Mouse (Mus musculus) E14TG2a.4 (cell line): ENCODE measurements around the gene Opn3.

Source experiments
- H3K27me3 ChIP-seq: 2 replicates; pipeline ENCODE4 v1.6.1; 2014; ENCODE audit warnings: low read length, control low read depth; ENCODE audit not compliant: insufficient read depth
- H3K36me3 ChIP-seq: 2 replicates; pipeline ENCODE4 v1.6.1; 2014; ENCODE audit warnings: low read length, control low read depth; ENCODE audit not compliant: insufficient read depth
- H3K4me1 ChIP-seq: replicated peaks from 2 replicates; pipeline ENCODE4 v1.6.1; 2014; ENCODE audit warnings: low read depth, low read length, control low read depth
- H3K4me3 ChIP-seq: replicated peaks from 2 replicates; pipeline ENCODE4 v1.5.1; 2014; ENCODE audit warnings: mild to moderate bottlenecking, low read length
- H3K9me3 ChIP-seq: 2 replicates; pipeline ENCODE4 v1.6.1; 2014; ENCODE audit warnings: low read length, control low read depth
- CTCF ChIP-seq: conservative IDR thresholded peaks from 2 replicates; pipeline ENCODE4 v1.5.1; 2014; ENCODE audit warnings: low read length
- NANOG ChIP-seq: IDR thresholded peaks from 2 replicates; pipeline ENCODE4 v1.6.1; 2014; ENCODE audit warnings: borderline replicate concordance, low read length, mixed read lengths
- POU5F1 ChIP-seq: IDR thresholded peaks from 2 replicates; pipeline ENCODE4 v1.6.1; 2014; ENCODE audit warnings: low read length, borderline replicate concordance

Gene Opn3

DNA sequence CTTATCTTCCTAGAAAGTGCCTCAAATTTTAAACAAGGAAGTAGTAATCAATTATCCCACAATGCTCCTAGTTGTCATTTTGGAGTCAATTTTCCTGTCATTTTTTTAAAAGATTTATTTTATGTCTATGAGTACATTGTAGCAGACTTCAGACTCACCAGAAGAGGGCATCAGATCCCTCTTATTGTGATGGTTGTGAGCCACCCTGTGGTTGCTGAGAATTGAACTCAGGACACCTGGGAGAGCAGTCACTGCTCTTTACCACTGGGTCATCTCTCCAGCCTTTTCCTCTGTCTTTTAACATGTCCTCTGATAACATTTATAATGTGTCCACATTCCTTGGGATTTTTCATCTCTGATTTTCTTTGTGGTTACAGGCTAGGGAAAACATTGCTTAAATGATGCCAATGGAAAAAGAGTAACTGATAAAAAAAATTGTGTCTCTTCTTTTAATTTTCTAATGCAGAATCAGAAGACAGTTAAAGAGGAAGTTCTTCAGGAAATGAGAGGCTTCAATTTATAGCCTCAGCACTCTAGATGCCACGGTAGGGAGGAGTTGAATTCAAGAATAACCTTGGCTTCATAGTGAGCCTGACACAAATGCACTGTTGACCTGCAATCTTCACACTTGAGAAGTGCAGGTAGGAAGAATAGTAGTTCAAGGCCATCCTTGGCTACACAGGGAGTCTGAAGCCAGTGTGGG is 66.4 kb downstream of the Opn3 start:
- TF ChIP-seq POU5F1, result no peak
- TF ChIP-seq CTCF, result no peak
- TF ChIP-seq NANOG, result no peak
- Histone ChIP-seq H3K4me1 (peaks cover 23% of the 10 kb centered on the region; the same call in 1 of the 2 replicates), H3K27me3 (no peaks in the 10 kb centered on the region), H3K9me3 (no peaks in the 10 kb centered on the region), H3K4me3 (peak overlapping the region; percentile 95), H3K36me3 (peaks cover 15% of the 10 kb centered on the region)

DNA sequence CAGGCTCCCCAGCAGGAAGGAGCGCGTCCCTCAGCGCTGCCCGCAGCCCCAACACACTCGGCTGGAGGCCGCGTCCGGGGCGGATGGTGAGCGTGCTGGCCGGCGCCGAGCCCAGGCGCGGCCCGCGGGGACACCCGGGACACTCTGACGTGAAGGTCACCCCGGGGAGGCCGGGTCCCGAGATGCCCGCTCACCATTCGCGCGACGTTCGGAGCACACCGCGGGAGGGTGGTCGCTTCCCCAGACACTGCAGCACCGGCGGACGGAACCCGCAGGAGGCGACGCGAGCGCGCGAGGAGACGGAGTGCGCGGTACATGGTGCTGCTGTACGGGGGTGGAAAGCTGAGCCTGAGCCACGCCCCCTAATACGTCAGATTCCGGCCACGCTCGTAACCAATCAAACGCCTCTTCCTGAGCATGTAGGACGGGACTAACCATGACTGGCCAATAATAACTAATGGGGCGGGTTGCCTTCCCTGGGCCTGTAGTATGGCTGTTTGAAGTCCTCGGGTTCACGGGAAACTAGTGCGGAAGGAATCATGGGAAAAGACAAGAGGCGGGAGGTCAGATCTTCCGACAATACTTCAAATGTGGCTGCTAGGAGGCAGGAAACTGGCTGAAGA is 67.2 kb downstream of the Opn3 start, which contains the start of gene Fh1:
Fh1 (minus strand) TSS at position 379 of the 623 bp plus-strand sequence.
- TF ChIP-seq NANOG (0 out of 2 replicates have a peak, but pooled peaks have one; percentile 50), CTCF (no peak), POU5F1 (no peak)

DNA sequence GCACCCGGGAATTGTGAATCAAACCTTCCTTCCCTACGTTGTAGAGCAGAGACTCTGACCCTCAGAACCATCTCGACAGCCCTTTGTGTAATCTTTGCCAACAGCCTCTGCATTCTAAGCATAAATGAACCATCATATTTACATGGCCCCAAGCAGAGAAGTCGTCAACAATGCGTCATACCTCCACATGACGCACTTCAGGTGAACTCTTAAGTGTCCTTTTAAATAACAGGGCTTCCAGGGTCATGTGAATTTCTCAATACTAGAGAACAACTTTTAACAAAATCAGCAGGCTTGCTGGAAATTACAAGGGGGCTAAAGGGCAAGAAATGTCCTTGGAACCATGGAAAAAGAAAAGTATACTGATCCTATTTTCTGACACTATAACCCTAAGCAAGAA is 68.9 kb downstream of the Opn3 start:
- Histone ChIP-seq H3K4me1 (peaks cover 23% of the 10 kb centered on the region; the same call in 1 of the 2 replicates), H3K9me3 (no peaks in the 10 kb centered on the region), H3K4me3 (no peak overlapping the region), H3K36me3 (peaks cover 32% of the 10 kb centered on the region), H3K27me3 (no peaks in the 10 kb centered on the region)
- TF ChIP-seq NANOG, result no peak
- no peak for TF ChIP-seq POU5F1
- TF ChIP-seq CTCF, result no peak

More for the DNA sequence above, 67.2 kb downstream of the Opn3 start, which contains the start of gene Fh1:
- peaks cover 23% of the 10 kb centered on the region; the same call in 1 of the 2 replicates for H3K4me1 ChIP-seq
- peak within 1 kb of the TSS; percentile 95 for H3K4me3 ChIP-seq
- H3K27me3 ChIP-seq, result no peaks in the 10 kb centered on the region
- H3K36me3 ChIP-seq, result peaks cover 17% of the 10 kb centered on the region
- H3K9me3 ChIP-seq, result no peaks in the 10 kb centered on the region

DNA sequence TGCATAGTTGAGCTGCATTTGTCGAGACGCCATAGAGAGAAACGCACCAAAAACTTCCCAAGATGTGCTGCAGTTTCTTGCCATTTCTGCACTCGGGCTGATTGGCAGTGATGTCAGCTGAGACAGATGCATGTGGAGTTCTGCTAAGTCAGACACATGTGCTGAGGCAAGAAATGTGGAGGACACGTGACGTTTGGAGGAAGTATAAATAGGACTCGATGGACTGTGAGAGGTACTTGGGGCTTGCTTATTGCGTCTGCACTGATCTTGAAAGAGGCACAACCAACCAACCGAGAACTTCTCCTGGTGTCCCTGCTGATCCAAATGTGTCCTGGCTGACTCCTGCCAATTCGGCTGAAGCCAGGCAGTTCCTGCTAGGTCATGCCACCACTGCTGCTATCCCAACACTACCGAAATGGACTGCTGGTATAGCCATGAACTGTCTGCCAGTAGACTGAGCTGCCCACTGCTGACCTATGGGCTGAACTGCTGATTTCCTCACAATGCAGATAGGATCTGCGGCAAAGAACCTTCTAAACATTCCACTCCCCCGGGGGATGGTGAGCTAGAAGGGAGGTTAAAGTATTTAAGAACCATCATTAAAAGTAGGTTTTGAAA is 72.7 kb downstream of the Opn3 start, which contains the start of gene Kmo:
Kmo (plus strand) TSS at position 568 of the 618 bp plus-strand sequence.
- TF ChIP-seq NANOG (no peak), POU5F1 (no peak), CTCF (no peak)
- Histone ChIP-seq H3K9me3 (no peaks in the 10 kb centered on the region), H3K27me3 (no peaks in the 10 kb centered on the region), H3K36me3 (peaks cover 68% of the 10 kb centered on the region), H3K4me3 (no peak within 1 kb of the TSS), H3K4me1 (peaks cover 14% of the 10 kb centered on the region; the same call in 1 of the 2 replicates)

DNA sequence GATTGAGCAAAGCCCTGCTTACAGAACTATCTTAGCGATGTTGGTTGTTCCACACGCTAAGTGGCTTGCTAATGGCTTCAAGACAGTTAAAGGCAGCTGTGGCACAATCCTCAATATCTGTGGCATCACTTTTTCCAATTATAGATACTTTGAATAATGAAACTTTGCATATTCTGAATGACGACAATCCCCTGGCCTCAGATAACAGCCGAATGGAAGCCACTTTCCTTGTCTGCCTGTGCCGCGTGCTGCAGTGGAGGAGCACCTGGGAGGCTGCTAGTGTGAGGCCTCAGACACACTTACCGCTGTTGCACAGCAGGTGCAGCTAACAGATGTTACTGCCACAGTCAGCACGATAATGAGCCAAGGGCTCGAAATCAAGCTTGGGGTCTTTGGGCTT is 77.6 kb downstream of the Opn3 start:
- no peaks in the 10 kb centered on the region for H3K4me1 ChIP-seq
- TF ChIP-seq CTCF (no peak), NANOG (no peak), POU5F1 (no peak)
- no peaks in the 10 kb centered on the region for H3K27me3 ChIP-seq
- H3K36me3 ChIP-seq, result peaks cover 93% of the 10 kb centered on the region
- H3K9me3 ChIP-seq, result no peaks in the 10 kb centered on the region
- H3K4me3 ChIP-seq, result no peak overlapping the region
